Mouse (Mus musculus) forebrain, postnatal 0 days (tissue): ENCODE data around the gene Nsun2. TPM values are rescaled to one million over a fixed set of nuclear protein-coding genes. Genes with fewer than 3 reads are reported as not detected.
"Not testable (repeated sequence)": the region's sequence is repeated elsewhere in the genome, so short reads cannot be mapped to it uniquely, and the experiment has no call there.

Experiments used
- ATAC-seq: fragments of 200-750 bp; cut with Nextera tagmentation; 2 replicates; pipeline ENCODE4 v1.8.0; 2017; ENCODE audit warnings: mild to moderate bottlenecking, moderate library complexity
- DNase-seq: peaks from one replicate; pipeline ENCODE4 v3.0.0-alpha.2; 2015
- H3K27ac ChIP-seq: fragments of 300-500 bp; sonication (generic); 2 replicates; pipeline ENCODE4 v1.5.1; 2014; ENCODE audit warnings: low read depth, mild to moderate bottlenecking, antibody characterized with exemption, low read length, moderate library complexity, mixed read lengths
- H3K27me3 ChIP-seq: fragments of 300-500 bp; sonication (generic); 2 replicates; pipeline ENCODE4 v1.6.1; 2014; ENCODE audit warnings: mild to moderate bottlenecking, low read length, mixed read lengths; ENCODE audit not compliant: insufficient read depth
- H3K36me3 ChIP-seq: fragments of 300-500 bp; sonication (generic); 2 replicates; pipeline ENCODE4 v1.6.1; 2014; ENCODE audit warnings: mild to moderate bottlenecking, moderate library complexity; ENCODE audit not compliant: insufficient read depth
- H3K4me1 ChIP-seq: fragments of 300-500 bp; sonication (generic); 2 replicates; pipeline ENCODE4 v1.6.1; 2014; ENCODE audit warnings: antibody characterized with exemption; ENCODE audit not compliant: insufficient read depth
- H3K4me2 ChIP-seq: fragments of 300-500 bp; sonication (generic); 2 replicates; pipeline ENCODE4 v1.6.1; 2014; ENCODE audit warnings: low read depth, mild to moderate bottlenecking, moderate library complexity
- H3K4me3 ChIP-seq: fragments of 300-500 bp; sonication (generic); 2 replicates; pipeline ENCODE4 v1.5.1; 2014; ENCODE audit warnings: low read depth, low read length, mixed read lengths
- H3K9ac ChIP-seq: fragments of 300-500 bp; sonication (generic); 2 replicates; pipeline ENCODE4 v1.6.1; 2014; ENCODE audit warnings: mild to moderate bottlenecking
- H3K9me3 ChIP-seq: fragments of 300-500 bp; sonication (generic); 2 replicates; pipeline ENCODE4 v1.6.1; 2016; ENCODE audit warnings: low read length
- CTCF ChIP-seq: sonication (generic); IDR thresholded peaks from 2 replicates; pipeline ENCODE4 v1.5.1; 2016; ENCODE audit warnings: antibody characterized with exemption, control low read depth, low read depth
- WGBS: fragments of 180-500 bp; shearing (Covaris S2); extraction: QIAGEN DNeasy Blood & Tissue Kit; methylation state at CpG from one replicate; pipeline ENCODE4 v1.1.7; 2014; 5-methylcytosine and 5-hydroxymethylcytosine counted together
- polyA plus RNA-seq: library from polyadenylated mRNA; unstranded; fragments of >200 nt; fragmentation: Nextera tagmentation; extraction: Ambion mirVana; gene quantifications from 2 replicates; pipeline ENCODE4 v1.2.1, GENCODE M21; 2015
- total RNA-seq: library from RNA; depleted of rRNA; stranded (reverse); fragments of >200 nt; gene quantifications from 2 replicates; pipeline ENCODE4 v1.2.3, GENCODE M21; 2014

Gene Nsun2
- total and polyA plus RNA-seq, 2 experiments from 2014 or later = 64.3 to 74.4 TPM

GRCm38 (mm10) chr13:69635836-69636235 is 102.3 kb downstream of the Nsun2 start:
- H3K4me1 ChIP-seq, DNase-seq, H3K4me3 ChIP-seq, H3K9ac ChIP-seq, H3K27ac ChIP-seq, ATAC-seq, H3K27me3 ChIP-seq, H3K9me3 ChIP-seq, H3K4me2 ChIP-seq: not testable (repeated sequence)
- H3K36me3 ChIP-seq = peaks cover 73% of the 10 kb centered on the region
- 94% methylated on average over 7 of the region's 7 CpGs for WGBS
- peak; percentile 19 for TF ChIP-seq CTCF

GRCm38 (mm10) chr13:69636375-69636774 is 102.8 kb downstream of the Nsun2 start:
- no peak overlapping the region for H3K9ac ChIP-seq
- H3K36me3 ChIP-seq = peaks cover 68% of the 10 kb centered on the region
- no peaks in the 10 kb centered on the region for H3K4me1 ChIP-seq
- 94% methylated on average over 3 of the region's 3 CpGs for WGBS
- H3K4me3 ChIP-seq = no peak overlapping the region
- DNase-seq = no peak
- no peaks in the 10 kb centered on the region for H3K27me3 ChIP-seq
- TF ChIP-seq CTCF = no peak
- ATAC-seq = no peak
- no peaks in the 10 kb centered on the region for H3K9me3 ChIP-seq
- no peak overlapping the region for H3K4me2 ChIP-seq
- H3K27ac ChIP-seq = no peak overlapping the region

GRCm38 (mm10) chr13:69636816-69637215 is 103.3 kb downstream of the Nsun2 start:
- no peak for TF ChIP-seq CTCF
- DNase-seq (no peak), ATAC-seq (no peak)
- Histone ChIP-seq H3K4me3 (no peak overlapping the region), H3K9ac (no peak overlapping the region), H3K9me3 (no peaks in the 10 kb centered on the region), H3K27me3 (no peaks in the 10 kb centered on the region), H3K4me1 (no peaks in the 10 kb centered on the region), H3K27ac (no peak overlapping the region), H3K4me2 (no peak overlapping the region), H3K36me3 (peaks cover 64% of the 10 kb centered on the region)
- 90% methylated on average over 6 of the region's 6 CpGs for WGBS

- WGBS = 94% methylated on average over 9 of the region's 9 CpGs
- Histone ChIP-seq H3K27ac (no peak overlapping the region), H3K4me2 (no peak overlapping the region), H3K36me3 (peaks cover 61% of the 10 kb centered on the region), H3K27me3 (no peaks in the 10 kb centered on the region), H3K4me3 (no peak overlapping the region), H3K9ac (no peak overlapping the region), H3K9me3 (no peaks in the 10 kb centered on the region), H3K4me1 (no peaks in the 10 kb centered on the region)
- DNase-seq (no peak), ATAC-seq (no peak)
- no peak for TF ChIP-seq CTCF
Measured at GRCm38 (mm10) chr13:69637657-69638056, 104.1 kb downstream of the Nsun2 start.

GRCm38 (mm10) chr13:69638108-69638626 is 104.6 kb downstream of the Nsun2 start:
- Histone ChIP-seq H3K4me3 (no peak overlapping the region), H3K4me1 (no peaks in the 10 kb centered on the region), H3K9me3 (no peaks in the 10 kb centered on the region), H3K36me3 (peaks cover 61% of the 10 kb centered on the region), H3K9ac (no peak overlapping the region), H3K4me2 (no peak overlapping the region), H3K27me3 (no peaks in the 10 kb centered on the region), H3K27ac (no peak overlapping the region)
- DNase-seq (no peak), ATAC-seq (no peak)
- no peak for TF ChIP-seq CTCF
- 91% methylated on average over 6 of the region's 6 CpGs for WGBS

GRCm38 (mm10) chr13:69639251-69639650 is 105.7 kb downstream of the Nsun2 start:
- WGBS = 91% methylated on average over 5 of the region's 5 CpGs
- Histone ChIP-seq H3K9ac (no peak overlapping the region), H3K4me2 (no peak overlapping the region), H3K4me3 (no peak overlapping the region), H3K36me3 (peaks cover 50% of the 10 kb centered on the region), H3K27me3 (no peaks in the 10 kb centered on the region), H3K4me1 (no peaks in the 10 kb centered on the region), H3K9me3 (no peaks in the 10 kb centered on the region), H3K27ac (no peak overlapping the region)
- ATAC-seq = no peak
- TF ChIP-seq CTCF = no peak
- DNase-seq = no peak

- H3K4me3 ChIP-seq = no peak overlapping the region
- peaks cover 42% of the 10 kb centered on the region for H3K36me3 ChIP-seq
- no peaks in the 10 kb centered on the region for H3K4me1 ChIP-seq
- 94% methylated on average over 4 of the region's 4 CpGs for WGBS
- no peaks in the 10 kb centered on the region for H3K27me3 ChIP-seq
- no peaks in the 10 kb centered on the region for H3K9me3 ChIP-seq
- TF ChIP-seq CTCF = no peak
- no peak overlapping the region for H3K4me2 ChIP-seq
- no peak overlapping the region for H3K9ac ChIP-seq
- no peak overlapping the region for H3K27ac ChIP-seq
- no peak for ATAC-seq
- no peak for DNase-seq
Measured at GRCm38 (mm10) chr13:69640126-69640525, 106.6 kb downstream of the Nsun2 start.
